Mouse (Mus musculus): ENCODE data around the gene Cep44. TPM values are rescaled to one million over a fixed set of nuclear protein-coding genes. Genes with fewer than 3 reads are reported as not detected.

Gene Cep44
- polyA plus RNA-seq, 1 experiment from 2014 or later: 25.9 TPM

- Histone ChIP-seq H3K27ac (replicated peaks) (no peak overlapping the region), H3K9me3 (no peaks in the 10 kb centered on the region), H3K27me3 (no peaks in the 10 kb centered on the region), H3K4me2 (no peak overlapping the region), H3K36me3 (peaks cover 68% of the 10 kb centered on the region), H3K4me3 (no peak overlapping the region), H3K4me1 (replicated peaks) (no peaks in the 10 kb centered on the region), H3K9ac (no peak overlapping the region)
- 89% methylated on average over 7 of the region's 7 CpGs for WGBS
- no peak for ATAC-seq (ENCODE audit: low read depth)
Observed at GRCm38 (mm10) chr8:56540706-56541105, 10.1 kb downstream of the Cep44 start.

DNA sequence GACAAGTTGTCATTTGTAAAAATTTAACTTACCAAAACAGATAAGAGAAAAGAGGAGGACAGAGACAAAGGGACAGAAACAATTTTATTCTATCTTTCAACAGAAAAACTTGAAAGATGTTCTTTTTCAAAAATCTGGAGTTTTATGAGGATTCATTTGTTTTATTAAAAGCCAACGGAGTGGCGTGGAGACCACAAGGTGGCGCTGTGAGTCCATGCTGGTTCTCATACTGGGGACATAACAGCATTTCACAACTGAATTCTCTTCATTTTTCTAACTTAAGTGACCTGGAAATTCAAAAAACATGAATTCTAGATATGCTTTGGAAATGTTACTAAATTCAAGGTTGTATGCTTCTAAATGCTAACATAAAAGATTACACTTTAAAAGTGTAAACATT, 20.5 kb downstream of the Cep44 start:
- no peaks in the 10 kb centered on the region for H3K9me3 ChIP-seq
- H3K27ac ChIP-seq (replicated peaks): no peak overlapping the region
- H3K4me1 ChIP-seq (replicated peaks): no peaks in the 10 kb centered on the region
- no peak overlapping the region for H3K4me2 ChIP-seq
- H3K36me3 ChIP-seq: peaks cover 15% of the 10 kb centered on the region
- 9% methylated on average over 3 of the region's 3 CpGs for WGBS
- H3K27me3 ChIP-seq: no peaks in the 10 kb centered on the region
- no peak for ATAC-seq (ENCODE audit: low read depth)
- no peak overlapping the region for H3K4me3 ChIP-seq
- no peak overlapping the region for H3K9ac ChIP-seq

DNA sequence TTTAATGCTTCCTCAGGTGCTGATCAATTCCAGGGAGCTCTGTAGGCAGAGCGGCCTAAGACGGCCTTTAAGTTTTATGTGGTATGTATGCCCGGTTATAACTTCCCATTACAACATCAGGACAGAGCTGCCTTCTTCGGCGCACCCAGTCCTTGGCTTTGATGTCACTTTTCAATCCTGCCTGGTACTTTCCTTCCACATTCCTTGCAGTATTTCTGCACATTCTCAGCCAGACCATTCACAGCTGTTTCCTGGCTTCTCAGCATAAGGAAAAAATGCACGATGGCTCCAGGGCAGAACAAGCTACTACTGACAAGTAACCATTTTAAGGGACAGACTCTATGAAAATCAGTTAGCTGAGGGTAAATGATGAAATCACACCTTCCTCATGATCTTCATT, 22.0 kb downstream of the Cep44 start:
- no peaks in the 10 kb centered on the region for H3K4me1 ChIP-seq (replicated peaks)
- H3K4me3 ChIP-seq: no peak overlapping the region
- 84% methylated on average over 6 of the region's 6 CpGs for WGBS
- no peaks in the 10 kb centered on the region for H3K9me3 ChIP-seq
- H3K27ac ChIP-seq (replicated peaks): no peak overlapping the region
- H3K4me2 ChIP-seq: no peak overlapping the region
- H3K9ac ChIP-seq: no peak overlapping the region
- ATAC-seq (ENCODE audit: low read depth): no peak
- no peaks in the 10 kb centered on the region for H3K27me3 ChIP-seq
- peaks cover 14% of the 10 kb centered on the region for H3K36me3 ChIP-seq

DNA sequence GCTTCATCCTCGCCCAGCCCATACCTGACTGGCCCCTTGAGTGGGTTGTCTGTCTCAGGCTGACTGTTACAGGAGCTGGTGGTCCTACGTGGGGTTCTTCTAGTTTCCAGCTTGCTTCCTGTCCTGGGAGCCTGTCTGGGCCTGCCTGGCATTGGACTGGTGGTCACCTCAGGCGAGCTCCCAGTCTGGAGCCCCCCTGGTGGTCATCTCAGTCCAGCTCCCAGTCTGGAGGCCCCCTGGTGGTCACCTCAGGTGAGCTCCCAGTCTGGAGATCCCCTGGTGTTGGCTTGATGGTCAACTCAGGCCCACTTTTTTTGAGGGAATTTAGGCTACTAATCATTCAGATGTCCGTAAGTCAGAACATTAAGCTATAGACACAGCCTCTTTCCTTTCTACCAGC, 29.8 kb downstream of the Cep44 start:
- H3K36me3 ChIP-seq: no peaks in the 10 kb centered on the region
- H3K27me3 ChIP-seq: no peaks in the 10 kb centered on the region
- no peaks in the 10 kb centered on the region for H3K4me1 ChIP-seq (replicated peaks)
- no peak overlapping the region for H3K9ac ChIP-seq
- H3K4me3 ChIP-seq: no peak overlapping the region
- no peaks in the 10 kb centered on the region for H3K9me3 ChIP-seq
- H3K27ac ChIP-seq (replicated peaks): no peak overlapping the region
- H3K4me2 ChIP-seq: no peak overlapping the region
- ATAC-seq (ENCODE audit: low read depth): no peak
- 83% methylated on average over 4 of the region's 4 CpGs for WGBS

GRCm38 (mm10) chr8:56520249-56520648, 30.6 kb downstream of the Cep44 start:
- no peak for ATAC-seq (ENCODE audit: low read depth)
- 83% methylated on average over 2 of the region's 2 CpGs for WGBS
- Histone ChIP-seq H3K9ac (no peak overlapping the region), H3K4me2 (no peak overlapping the region), H3K9me3 (no peaks in the 10 kb centered on the region), H3K27me3 (no peaks in the 10 kb centered on the region), H3K4me1 (replicated peaks) (no peaks in the 10 kb centered on the region), H3K4me3 (no peak overlapping the region), H3K36me3 (no peaks in the 10 kb centered on the region), H3K27ac (replicated peaks) (no peak overlapping the region)

- no peak overlapping the region for H3K4me3 ChIP-seq
- no peaks in the 10 kb centered on the region for H3K9me3 ChIP-seq
- no peak overlapping the region for H3K9ac ChIP-seq
- H3K36me3 ChIP-seq: no peaks in the 10 kb centered on the region
- no peak overlapping the region for H3K27ac ChIP-seq (replicated peaks)
- 72% methylated on average over 6 of the region's 6 CpGs for WGBS
- H3K27me3 ChIP-seq: no peaks in the 10 kb centered on the region
- ATAC-seq (ENCODE audit: low read depth): no peak
- H3K4me1 ChIP-seq (replicated peaks): no peaks in the 10 kb centered on the region
- no peak overlapping the region for H3K4me2 ChIP-seq
Observed at GRCm38 (mm10) chr8:56518848-56519247, 32.0 kb downstream of the Cep44 start.

- no peak overlapping the region for H3K4me3 ChIP-seq
- H3K36me3 ChIP-seq: no peaks in the 10 kb centered on the region
- no peak for ATAC-seq (ENCODE audit: low read depth)
- no peaks in the 10 kb centered on the region for H3K4me1 ChIP-seq (replicated peaks)
- H3K27ac ChIP-seq (replicated peaks): no peak overlapping the region
- H3K9ac ChIP-seq: no peak overlapping the region
- no peaks in the 10 kb centered on the region for H3K27me3 ChIP-seq
- H3K4me2 ChIP-seq: no peak overlapping the region
- 72% methylated on average over 4 of the region's 4 CpGs for WGBS
- H3K9me3 ChIP-seq: no peaks in the 10 kb centered on the region
Observed at GRCm38 (mm10) chr8:56508952-56509479, 41.8 kb downstream of the Cep44 start.

- WGBS: 80% methylated on average over 3 of the region's 3 CpGs
Observed at GRCm38 (mm10) chr8:56508318-56508951, 42.4 kb downstream of the Cep44 start.

DNA sequence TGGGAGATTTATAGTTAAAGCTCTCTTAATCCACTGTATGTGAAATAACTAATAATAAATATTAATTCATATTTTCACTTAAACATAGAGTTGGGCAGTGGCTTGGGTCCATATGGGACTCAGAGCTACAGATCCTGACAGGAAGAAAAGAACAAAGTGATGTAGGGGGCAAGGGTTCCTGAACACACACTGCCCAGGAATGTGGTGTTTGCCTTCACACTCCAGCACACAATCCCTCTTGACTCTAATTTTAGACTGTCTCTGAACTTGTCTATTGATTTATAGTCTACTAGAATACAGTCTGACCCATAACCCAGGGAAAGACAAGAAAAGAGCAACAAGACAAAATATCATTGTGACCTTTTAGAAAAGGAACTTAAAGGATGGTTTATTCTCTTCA, 48.9 kb downstream of the Cep44 start:
- Histone ChIP-seq H3K9me3 (no peaks in the 10 kb centered on the region), H3K4me2 (no peak overlapping the region), H3K27ac (replicated peaks) (no peak overlapping the region), H3K27me3 (no peaks in the 10 kb centered on the region), H3K4me3 (no peak overlapping the region), H3K9ac (no peak overlapping the region), H3K4me1 (replicated peaks) (no peaks in the 10 kb centered on the region), H3K36me3 (no peaks in the 10 kb centered on the region)
- ATAC-seq (ENCODE audit: low read depth): no peak

More at GRCm38 (mm10) chr8:56508318-56508951, 42.4 kb downstream of the Cep44 start:
- no peaks in the 10 kb centered on the region for H3K9me3 ChIP-seq
- no peaks in the 10 kb centered on the region for H3K4me1 ChIP-seq (replicated peaks)
- H3K27ac ChIP-seq (replicated peaks): no peak overlapping the region
- no peaks in the 10 kb centered on the region for H3K27me3 ChIP-seq
- no peaks in the 10 kb centered on the region for H3K36me3 ChIP-seq
- no peak overlapping the region for H3K4me3 ChIP-seq
- no peak overlapping the region for H3K9ac ChIP-seq
- ATAC-seq (ENCODE audit: low read depth): no peak
- H3K4me2 ChIP-seq: no peak overlapping the region

GRCm38 (mm10) chr8:56489496-56489895, 61.4 kb downstream of the Cep44 start:
- no peak overlapping the region for H3K4me2 ChIP-seq
- H3K27ac ChIP-seq (replicated peaks): no peak overlapping the region
- H3K36me3 ChIP-seq: no peaks in the 10 kb centered on the region
- WGBS: 32% methylated on average over 2 of the region's 2 CpGs
- H3K9me3 ChIP-seq: no peaks in the 10 kb centered on the region
- no peak overlapping the region for H3K4me3 ChIP-seq
- H3K27me3 ChIP-seq: no peaks in the 10 kb centered on the region
- H3K9ac ChIP-seq: no peak overlapping the region
- peaks cover 6% of the 10 kb centered on the region; the same call in 1 of the 2 replicates for H3K4me1 ChIP-seq (replicated peaks)
- no peak for ATAC-seq (ENCODE audit: low read depth)

DNA sequence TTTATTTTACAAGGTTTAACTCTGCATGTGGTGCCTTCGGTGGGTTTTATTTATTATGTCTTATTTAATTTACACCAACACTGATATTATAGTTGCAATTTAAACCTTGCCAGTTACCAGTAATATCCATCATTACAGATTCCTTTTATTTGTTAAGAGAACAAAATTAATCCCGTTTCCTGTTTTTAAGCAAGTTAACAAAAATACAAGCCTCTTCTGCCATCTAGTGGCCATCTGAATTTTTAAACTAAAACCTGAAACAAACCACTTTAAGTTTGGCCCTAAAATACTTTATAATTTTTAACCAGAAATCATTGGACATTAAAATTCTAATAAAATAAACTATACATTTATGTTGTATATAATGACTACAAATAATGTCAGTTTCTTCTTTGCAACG, 64.8 kb downstream of the Cep44 start:
- WGBS: 35% methylated on average over 3 of the region's 3 CpGs
- no peak for ATAC-seq (ENCODE audit: low read depth)
- H3K4me2 ChIP-seq: no peak overlapping the region

More for the DNA sequence above, 64.8 kb downstream of the Cep44 start:
- H3K9me3 ChIP-seq: no peaks in the 10 kb centered on the region
- H3K9ac ChIP-seq: no peak overlapping the region
- peaks cover 6% of the 10 kb centered on the region; the same call in 1 of the 2 replicates for H3K4me1 ChIP-seq (replicated peaks)
- no peak overlapping the region for H3K27ac ChIP-seq (replicated peaks)
- H3K36me3 ChIP-seq: no peaks in the 10 kb centered on the region
- H3K27me3 ChIP-seq: no peaks in the 10 kb centered on the region
- H3K4me3 ChIP-seq: no peak overlapping the region

All from neural tube, embryonic 13.5 days (tissue).